Mouse (Mus musculus): ENCODE measurements around the gene C1galt1c1. TPM values are rescaled to one million over a fixed set of nuclear protein-coding genes. Genes with fewer than 3 reads are reported as not detected.

C1galt1c1 gene
- polyA plus RNA-seq (2014; fragmentation: Nextera tagmentation; extraction: Ambion mirVana), result 31.6 and 35.3 TPM in 2 replicates

DNA sequence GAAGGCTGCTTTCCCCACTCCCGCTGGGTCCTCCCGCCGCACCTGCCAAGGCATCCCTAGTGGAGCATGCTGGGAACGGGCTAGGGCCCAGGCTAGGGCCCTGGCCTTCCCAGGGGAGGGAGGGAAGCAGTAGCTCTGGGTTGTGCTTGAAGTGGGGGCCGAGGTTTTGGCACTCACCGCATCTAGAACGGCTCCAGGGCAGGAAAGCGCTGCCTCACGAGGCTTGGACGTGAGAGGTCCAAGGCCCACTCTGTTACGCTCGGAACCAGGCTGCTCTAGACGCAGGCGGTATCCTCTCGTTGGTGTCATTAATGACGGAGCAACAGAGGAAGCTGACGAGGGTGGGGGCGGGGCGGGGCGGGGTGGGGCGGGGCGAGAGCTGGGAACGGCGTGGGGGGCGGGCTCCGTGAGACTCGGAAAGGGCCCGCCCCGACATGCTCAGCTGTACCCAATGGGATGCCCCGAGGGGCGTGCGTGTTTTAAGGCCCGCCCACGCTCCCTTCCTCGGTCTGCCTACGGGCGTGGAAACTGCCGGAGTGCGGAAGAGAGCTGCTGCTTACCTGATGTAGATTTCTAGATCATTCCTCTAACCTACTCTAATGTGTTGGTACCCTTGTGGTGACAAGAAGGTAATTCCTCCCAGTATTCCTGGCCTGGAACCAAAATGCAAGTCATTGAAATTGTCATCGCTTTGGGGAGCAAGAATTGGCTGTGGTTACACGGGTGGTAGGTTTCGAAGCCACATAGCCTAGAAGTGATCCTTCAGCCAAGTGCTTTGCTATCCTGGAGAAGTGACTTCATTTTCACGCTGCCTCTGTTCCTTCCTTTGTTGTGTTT lies at the start of gene C1galt1c1:
Gene C1galt1c1, minus strand, starts transcription at position 287 of the 837 bp plus-strand sequence.
- no peaks in the 10 kb centered on the region for H3K27me3 ChIP-seq (ENCODE audit: control insufficient read depth, insufficient read depth, low read length)
- no peaks in the 10 kb centered on the region for H3K9me3 ChIP-seq (ENCODE audit: control insufficient read depth, low read length)
- peak; percentile 99 for ATAC-seq (ENCODE audit: low FRiP score)

DNA sequence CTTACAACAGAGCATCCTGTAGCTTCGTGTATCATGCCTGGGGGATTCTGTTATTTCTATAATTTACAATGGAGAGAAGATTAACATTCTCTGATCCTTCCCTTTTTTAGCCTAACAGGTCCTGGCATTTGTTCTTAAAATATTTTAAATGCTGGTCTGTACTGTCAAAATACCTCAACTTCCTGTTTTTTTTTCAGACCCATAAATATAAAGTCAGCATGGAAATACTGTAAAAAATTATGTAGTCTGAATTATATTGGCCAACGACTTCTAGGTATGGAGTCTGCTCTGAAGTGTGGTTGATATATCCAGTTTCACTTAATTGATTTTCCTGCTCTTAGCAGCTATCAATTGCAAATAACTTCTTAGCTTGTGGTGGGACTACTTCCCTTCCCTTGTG lies 47.1 kb upstream of the C1galt1c1 start:
- ATAC-seq (ENCODE audit: low FRiP score) (no peak), DNase-seq (ENCODE audit: low spot score) (no peak)
- no peaks in the 10 kb centered on the region for H3K9me3 ChIP-seq (ENCODE audit: control insufficient read depth, low read length)
- H3K4me2 ChIP-seq (replicated peaks), result no peak overlapping the region
- WGBS, result 59% methylated on average over 2 of the region's 2 CpGs
- H3K27ac ChIP-seq, result no peak overlapping the region
- no peaks in the 10 kb centered on the region for H3K36me3 ChIP-seq (replicated peaks; ENCODE audit: control insufficient read depth, insufficient read depth)
- no peaks in the 10 kb centered on the region for H3K27me3 ChIP-seq (ENCODE audit: control insufficient read depth, insufficient read depth, low read length)
- no peak overlapping the region for H3K9ac ChIP-seq
- H3K4me3 ChIP-seq (replicated peaks; ENCODE audit: low read length), result no peak overlapping the region
- no peaks in the 10 kb centered on the region for H3K4me1 ChIP-seq (replicated peaks; ENCODE audit: control insufficient read depth, insufficient read depth, low read length)

More for the DNA sequence above, at the start of gene C1galt1c1:
- DNase-seq (ENCODE audit: low spot score), result peak; percentile 85
- 13% methylated on average over 41 of the region's 43 CpGs for WGBS
- peak within 1 kb of the TSS; percentile 89 for H3K27ac ChIP-seq
- H3K9ac ChIP-seq, result peak within 1 kb of the TSS; percentile 65
- peak within 1 kb of the TSS; percentile 48 for H3K4me2 ChIP-seq (replicated peaks)
- no peaks in the 10 kb centered on the region for H3K36me3 ChIP-seq (replicated peaks; ENCODE audit: control insufficient read depth, insufficient read depth)
- H3K4me1 ChIP-seq (replicated peaks; ENCODE audit: control insufficient read depth, insufficient read depth, low read length), result peaks cover 5% of the 10 kb centered on the region; the same call in 1 of the 2 replicates
- H3K4me3 ChIP-seq (replicated peaks; ENCODE audit: low read length), result peak within 1 kb of the TSS; percentile 50

DNA sequence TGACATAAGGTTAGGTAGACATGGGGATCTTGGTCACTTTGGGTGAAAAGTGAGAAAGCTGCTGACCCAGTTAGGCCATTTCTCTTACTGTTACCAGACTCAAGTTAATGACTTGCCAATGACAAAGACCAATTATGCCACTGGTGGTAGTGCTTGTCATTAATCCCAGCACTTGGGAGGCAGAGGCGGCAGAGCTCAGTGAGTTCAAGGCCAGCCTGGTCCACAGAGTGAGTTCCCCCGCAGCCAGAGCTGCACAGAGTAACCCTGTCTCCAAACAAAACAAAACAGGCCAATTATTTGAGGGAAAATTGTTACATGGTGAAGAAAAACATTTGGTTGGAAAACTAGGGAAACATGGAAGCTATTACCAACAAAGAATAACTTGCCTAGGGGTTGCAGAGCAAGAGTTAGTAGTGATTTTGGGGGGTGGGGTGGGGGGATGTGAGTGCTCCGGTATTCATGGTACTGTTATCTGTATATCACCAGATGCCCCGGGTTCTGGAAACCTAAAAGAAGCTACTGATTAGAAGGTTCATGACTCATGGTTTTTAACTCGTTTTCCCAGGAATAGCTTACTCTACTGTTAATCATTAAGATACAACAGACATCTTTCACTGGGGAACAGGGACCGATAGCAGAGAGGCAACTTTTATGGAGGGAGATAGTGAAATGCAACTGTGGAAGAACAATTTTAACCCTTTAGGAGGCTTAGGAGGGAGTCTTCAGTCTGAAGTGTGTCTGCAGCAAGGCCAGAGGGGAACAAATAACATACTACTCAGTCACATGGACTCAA lies 34.4 kb upstream of the C1galt1c1 start:
- no peak for DNase-seq (ENCODE audit: low spot score)
- Histone ChIP-seq H3K9ac (no peak overlapping the region), H3K4me3 (replicated peaks; ENCODE audit: low read length) (no peak overlapping the region), H3K4me2 (replicated peaks) (no peak overlapping the region), H3K27ac (no peak overlapping the region), H3K4me1 (replicated peaks; ENCODE audit: control insufficient read depth, insufficient read depth, low read length) (no peaks in the 10 kb centered on the region), H3K36me3 (replicated peaks; ENCODE audit: control insufficient read depth, insufficient read depth) (no peaks in the 10 kb centered on the region), H3K9me3 (ENCODE audit: control insufficient read depth, low read length) (no peaks in the 10 kb centered on the region), H3K27me3 (ENCODE audit: control insufficient read depth, insufficient read depth, low read length) (no peaks in the 10 kb centered on the region)
- 86% methylated on average over 6 of the region's 6 CpGs for WGBS
- ATAC-seq (ENCODE audit: low FRiP score), result no peak

DNA sequence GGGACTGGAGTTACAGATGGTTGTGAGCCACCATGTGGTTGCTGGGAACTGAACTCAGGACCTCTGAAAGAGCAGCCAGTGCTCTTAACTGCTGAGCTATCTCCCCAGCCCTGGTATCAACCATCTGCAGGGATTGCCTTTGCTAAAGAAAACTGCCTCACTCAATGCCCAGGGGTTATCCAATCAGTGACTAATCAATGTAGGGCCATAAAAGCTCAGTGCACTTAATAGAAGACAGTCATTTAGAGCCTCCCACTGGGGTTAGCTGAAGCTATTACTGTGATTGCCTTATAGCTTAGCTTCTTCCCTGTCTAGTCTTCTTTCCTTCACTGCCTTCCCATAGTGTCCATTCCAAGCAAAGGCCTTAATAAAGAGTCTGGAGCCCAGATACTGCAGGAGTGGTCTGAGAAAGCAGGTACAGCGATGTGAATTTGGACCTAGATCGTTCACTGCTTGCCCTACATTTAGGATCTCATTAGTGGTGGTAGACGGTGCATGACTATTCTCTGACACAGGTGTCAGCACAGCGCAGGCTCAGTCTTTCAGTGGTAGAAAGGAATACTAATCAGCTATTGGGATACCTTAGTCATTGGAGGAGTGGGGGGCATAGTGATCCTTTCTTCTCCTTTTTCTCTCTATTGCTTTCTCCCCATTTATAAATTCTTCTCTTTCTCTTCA lies 21.5 kb upstream of the C1galt1c1 start:
- Histone ChIP-seq H3K9me3 (ENCODE audit: control insufficient read depth, low read length) (0 out of 2 replicates have a peak, but pooled peaks cover 5% of the 10 kb centered on the region), H3K4me2 (replicated peaks) (no peak overlapping the region), H3K9ac (no peak overlapping the region), H3K36me3 (replicated peaks; ENCODE audit: control insufficient read depth, insufficient read depth) (no peaks in the 10 kb centered on the region), H3K27ac (no peak overlapping the region), H3K4me3 (replicated peaks; ENCODE audit: low read length) (no peak overlapping the region), H3K27me3 (ENCODE audit: control insufficient read depth, insufficient read depth, low read length) (no peaks in the 10 kb centered on the region), H3K4me1 (replicated peaks; ENCODE audit: control insufficient read depth, insufficient read depth, low read length) (no peaks in the 10 kb centered on the region)
- WGBS, result 63% methylated on average over 4 of the region's 4 CpGs
- DNase-seq (ENCODE audit: low spot score) (no peak), ATAC-seq (ENCODE audit: low FRiP score) (peak; percentile 51; the same call in 1 of the 2 replicates)

DNA sequence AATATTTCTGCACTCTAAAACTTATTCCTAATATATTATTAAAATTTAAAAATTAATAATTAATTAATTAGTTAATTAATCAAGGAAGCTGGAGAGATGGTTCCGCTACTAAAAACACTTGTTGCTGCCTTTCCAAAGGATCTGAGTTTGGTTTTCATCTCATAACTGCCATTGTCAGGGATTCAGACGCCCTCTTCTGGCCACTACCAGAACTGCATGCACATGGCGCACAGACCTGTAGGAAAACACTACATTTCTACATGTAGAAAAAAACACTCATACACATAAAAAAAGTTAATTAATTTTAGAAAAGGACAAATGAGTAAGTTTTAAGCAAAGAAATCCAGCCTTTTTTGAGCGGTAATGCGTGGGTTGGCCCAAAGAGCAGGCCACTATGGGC lies 19.8 kb upstream of the C1galt1c1 start:
- WGBS, result 83% methylated on average over 5 of the region's 5 CpGs
- DNase-seq (ENCODE audit: low spot score) (no peak), ATAC-seq (ENCODE audit: low FRiP score) (no peak)
- Histone ChIP-seq H3K27me3 (ENCODE audit: control insufficient read depth, insufficient read depth, low read length) (no peaks in the 10 kb centered on the region), H3K4me1 (replicated peaks; ENCODE audit: control insufficient read depth, insufficient read depth, low read length) (no peaks in the 10 kb centered on the region), H3K4me3 (replicated peaks; ENCODE audit: low read length) (no peak overlapping the region), H3K27ac (no peak overlapping the region), H3K9ac (no peak overlapping the region), H3K9me3 (ENCODE audit: control insufficient read depth, low read length) (0 out of 2 replicates have a peak, but pooled peaks cover 5% of the 10 kb centered on the region), H3K36me3 (replicated peaks; ENCODE audit: control insufficient read depth, insufficient read depth) (no peaks in the 10 kb centered on the region), H3K4me2 (replicated peaks) (no peak overlapping the region)

DNA sequence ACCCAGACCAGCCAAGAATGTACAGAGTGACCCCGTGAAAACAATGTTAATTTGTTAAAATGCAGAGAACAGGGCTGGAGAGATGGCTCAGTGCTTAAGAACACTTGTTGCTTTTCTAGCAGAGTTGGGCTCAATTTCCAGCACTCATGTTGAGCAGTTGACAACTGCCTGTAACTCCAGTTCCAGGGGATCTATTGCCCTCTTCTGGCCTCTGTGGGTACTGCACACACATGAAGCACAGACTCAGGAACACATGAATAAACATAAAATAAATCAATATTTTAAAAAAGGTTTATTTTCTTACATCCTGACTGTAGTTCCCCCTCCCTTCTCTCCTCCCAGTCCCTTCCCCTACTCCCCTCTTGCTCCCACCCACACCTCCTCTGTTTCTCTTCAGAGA lies 18.3 kb upstream of the C1galt1c1 start:
- Histone ChIP-seq H3K9me3 (ENCODE audit: control insufficient read depth, low read length) (0 out of 2 replicates have a peak, but pooled peaks cover 5% of the 10 kb centered on the region), H3K4me3 (replicated peaks; ENCODE audit: low read length) (no peak overlapping the region), H3K27me3 (ENCODE audit: control insufficient read depth, insufficient read depth, low read length) (no peaks in the 10 kb centered on the region), H3K36me3 (replicated peaks; ENCODE audit: control insufficient read depth, insufficient read depth) (no peaks in the 10 kb centered on the region), H3K4me1 (replicated peaks; ENCODE audit: control insufficient read depth, insufficient read depth, low read length) (no peaks in the 10 kb centered on the region), H3K27ac (no peak overlapping the region), H3K4me2 (replicated peaks) (no peak overlapping the region), H3K9ac (no peak overlapping the region)
- DNase-seq (ENCODE audit: low spot score) (no peak), ATAC-seq (ENCODE audit: low FRiP score) (no peak)
- WGBS, result 55% methylated on average over 1 of the region's 1 CpGs

DNA sequence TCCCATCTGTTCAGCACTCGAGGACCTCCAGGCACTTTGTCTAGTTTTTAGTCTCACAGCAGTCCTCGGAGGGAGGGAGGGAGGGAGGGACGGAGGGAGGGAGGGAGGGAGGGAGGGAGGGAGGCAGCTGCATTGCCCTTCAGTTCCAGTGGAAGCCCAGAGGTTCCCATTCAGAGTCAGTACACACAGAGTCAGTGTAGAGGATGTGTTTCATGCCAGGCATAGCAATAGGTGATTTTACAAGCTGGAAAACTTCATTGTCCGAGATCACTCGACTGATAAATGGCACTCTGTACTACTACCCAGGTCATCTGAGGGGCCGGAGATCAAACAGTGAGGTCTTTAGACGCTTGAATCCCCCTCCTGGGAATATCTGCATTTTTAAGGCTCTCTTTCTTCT lies 16.3 kb upstream of the C1galt1c1 start:
- no peak overlapping the region for H3K9ac ChIP-seq
- ATAC-seq (ENCODE audit: low FRiP score) (no peak), DNase-seq (ENCODE audit: low spot score) (no peak)
- H3K4me3 ChIP-seq (replicated peaks; ENCODE audit: low read length), result no peak overlapping the region
- no peaks in the 10 kb centered on the region for H3K4me1 ChIP-seq (replicated peaks; ENCODE audit: control insufficient read depth, insufficient read depth, low read length)
- H3K27ac ChIP-seq, result no peak overlapping the region
- H3K9me3 ChIP-seq (ENCODE audit: control insufficient read depth, low read length), result 0 out of 2 replicates have a peak, but pooled peaks cover 5% of the 10 kb centered on the region
- H3K27me3 ChIP-seq (ENCODE audit: control insufficient read depth, insufficient read depth, low read length), result no peaks in the 10 kb centered on the region
- WGBS, result 33% methylated on average over 5 of the region's 7 CpGs
- no peak overlapping the region for H3K4me2 ChIP-seq (replicated peaks)
- no peaks in the 10 kb centered on the region for H3K36me3 ChIP-seq (replicated peaks; ENCODE audit: control insufficient read depth, insufficient read depth)

DNA sequence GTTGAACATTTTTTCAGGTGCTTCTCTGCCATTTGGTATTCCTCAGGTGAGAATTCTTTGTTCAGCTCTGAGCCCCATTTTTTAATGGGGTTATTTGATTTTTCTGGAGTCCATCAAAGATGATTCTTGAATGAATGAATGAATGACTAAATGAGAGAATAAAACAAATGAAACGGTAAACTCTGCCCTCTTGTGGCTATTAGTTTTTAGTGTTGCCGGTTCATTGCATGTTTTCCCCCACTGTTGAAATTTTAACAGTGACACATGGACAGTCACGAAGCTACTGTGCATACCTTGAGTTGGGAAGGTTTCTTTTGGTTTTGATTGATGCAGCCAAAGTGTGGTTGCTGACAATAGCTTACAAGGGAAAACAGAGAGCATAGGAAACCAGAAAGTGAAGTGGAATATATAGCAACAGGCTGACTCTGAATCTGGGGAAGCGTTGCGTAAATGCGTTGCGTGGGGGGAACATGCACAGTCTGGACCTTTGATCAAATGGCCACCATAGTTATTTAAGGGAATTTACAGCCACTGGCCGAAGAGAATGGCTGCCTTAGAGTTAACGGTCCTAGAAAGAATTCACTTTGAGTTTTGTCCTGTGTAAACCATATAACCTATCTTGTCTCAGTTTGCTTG lies 15.6 kb upstream of the C1galt1c1 start:
- no peaks in the 10 kb centered on the region for H3K27me3 ChIP-seq (ENCODE audit: control insufficient read depth, insufficient read depth, low read length)
- H3K4me2 ChIP-seq (replicated peaks), result no peak overlapping the region
- no peaks in the 10 kb centered on the region for H3K4me1 ChIP-seq (replicated peaks; ENCODE audit: control insufficient read depth, insufficient read depth, low read length)
- 72% methylated on average over 9 of the region's 9 CpGs for WGBS
- no peak for ATAC-seq (ENCODE audit: low FRiP score)
- no peak overlapping the region for H3K9ac ChIP-seq
- H3K9me3 ChIP-seq (ENCODE audit: control insufficient read depth, low read length), result 0 out of 2 replicates have a peak, but pooled peaks cover 5% of the 10 kb centered on the region
- no peak overlapping the region for H3K4me3 ChIP-seq (replicated peaks; ENCODE audit: low read length)
- H3K36me3 ChIP-seq (replicated peaks; ENCODE audit: control insufficient read depth, insufficient read depth), result no peaks in the 10 kb centered on the region
- no peak overlapping the region for H3K27ac ChIP-seq
- DNase-seq (ENCODE audit: low spot score), result no peak
